Mouse (Mus musculus) thymus, postnatal 36 days (tissue): ENCODE results near the gene Atxn3.

ENCODE experiments used
- DNase-seq, 2 experiments: peaks; one replicate each; pipeline ENCODE4 v3.0.0; 2022; ENCODE audit warnings: mixed read lengths in 2 of 2

Atxn3 gene

GRCm38 (mm10) chr12:101888312-101888711 lies 69.7 kb downstream of the Atxn3 start:
- DNase-seq: no peak

- DNase-seq: no peak
These were observed 73.1 kb downstream of the Atxn3 start for GRCm38 (mm10) chr12:101884926-101885325.

GRCm38 (mm10) chr12:101876374-101876773 lies 81.7 kb downstream of the Atxn3 start:
- no peak for DNase-seq

GRCm38 (mm10) chr12:101875107-101875506 lies 82.9 kb downstream of the Atxn3 start:
- no peak for DNase-seq
